Mouse (Mus musculus): ENCODE measurements at regions not wholly inside any gene's neighbourhood (a gene's known extent, or its start where the extent isn't known, plus 50 kb on each side); places are given as distances from the start of the nearest gene placed in this dataset. TPM values are rescaled to one million over a fixed set of nuclear protein-coding genes. Genes with fewer than 3 reads are reported as not detected.

- Histone ChIP-seq H3K9ac (ENCODE audit: low read depth, low read length) (no peak overlapping the region), H3K4me2 (no peak overlapping the region), H3K4me3 (ENCODE audit: low read depth, low read length) (no peak overlapping the region), H3K27ac (ENCODE audit: low read depth, low read length) (no peak overlapping the region), H3K4me1 (replicated peaks; ENCODE audit: control insufficient read depth, insufficient read depth, low read length) (no peaks in the 10 kb centered on the region), H3K27me3 (replicated peaks; ENCODE audit: control insufficient read depth, insufficient read depth, low read length) (peaks cover 41% of the 10 kb centered on the region), H3K36me3 (ENCODE audit: control insufficient read depth, insufficient read depth, low read length) (no peaks in the 10 kb centered on the region), H3K9me3 (ENCODE audit: control insufficient read depth, low read length) (no peaks in the 10 kb centered on the region)
- 58% methylated on average over 10 of the region's 10 CpGs for WGBS
- DNase-seq (ENCODE audit: low spot score): no peak
- ATAC-seq (replicated peaks; ENCODE audit: low FRiP score): no peak
Measured at GRCm38 (mm10) chr14:64594811-64595522, 490.9 kb downstream of the Prss52 start.

GRCm38 (mm10) chr14:64595523-64595889 lies 491.4 kb downstream of the Prss52 start:
- no peaks in the 10 kb centered on the region for H3K4me1 ChIP-seq (replicated peaks; ENCODE audit: control insufficient read depth, insufficient read depth, low read length)
- ATAC-seq (replicated peaks; ENCODE audit: low FRiP score): no peak
- H3K9ac ChIP-seq (ENCODE audit: low read depth, low read length): no peak overlapping the region
- peaks cover 35% of the 10 kb centered on the region for H3K27me3 ChIP-seq (replicated peaks; ENCODE audit: control insufficient read depth, insufficient read depth, low read length)
- no peak overlapping the region for H3K4me2 ChIP-seq
- DNase-seq (ENCODE audit: low spot score): no peak
- no peaks in the 10 kb centered on the region for H3K36me3 ChIP-seq (ENCODE audit: control insufficient read depth, insufficient read depth, low read length)
- H3K9me3 ChIP-seq (ENCODE audit: control insufficient read depth, low read length): no peaks in the 10 kb centered on the region
- WGBS: 32% methylated on average over 1 of the region's 1 CpGs
- no peak overlapping the region for H3K4me3 ChIP-seq (ENCODE audit: low read depth, low read length)
- no peak overlapping the region for H3K27ac ChIP-seq (ENCODE audit: low read depth, low read length)

DNA sequence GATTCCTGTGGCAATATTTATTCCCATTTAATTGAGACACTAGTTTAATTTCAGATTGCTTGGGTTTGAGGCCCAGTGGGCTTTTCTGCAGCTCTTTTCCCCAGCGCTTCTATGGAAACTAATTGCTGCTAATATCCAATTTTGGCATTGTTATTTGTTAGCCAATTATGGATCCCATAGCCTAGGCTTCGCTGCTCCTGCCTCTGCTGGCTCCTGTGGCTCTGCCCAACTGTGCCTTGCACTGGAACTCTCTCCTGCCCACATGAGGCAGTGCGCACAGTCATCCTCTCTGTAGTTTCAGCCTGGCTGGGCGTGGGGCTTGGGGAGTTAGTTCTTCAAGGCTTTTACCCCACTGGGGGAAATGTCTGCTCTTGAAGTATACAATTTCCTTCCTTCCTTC lies 491.8 kb downstream of the Prss52 start:
- Histone ChIP-seq H3K27ac (ENCODE audit: low read depth, low read length) (no peak overlapping the region), H3K36me3 (ENCODE audit: control insufficient read depth, insufficient read depth, low read length) (no peaks in the 10 kb centered on the region), H3K4me2 (no peak overlapping the region), H3K9ac (ENCODE audit: low read depth, low read length) (no peak overlapping the region), H3K4me1 (replicated peaks; ENCODE audit: control insufficient read depth, insufficient read depth, low read length) (no peaks in the 10 kb centered on the region), H3K4me3 (ENCODE audit: low read depth, low read length) (no peak overlapping the region), H3K9me3 (ENCODE audit: control insufficient read depth, low read length) (no peaks in the 10 kb centered on the region), H3K27me3 (replicated peaks; ENCODE audit: control insufficient read depth, insufficient read depth, low read length) (peaks cover 31% of the 10 kb centered on the region)
- WGBS: 80% methylated on average over 4 of the region's 4 CpGs
- ATAC-seq (replicated peaks; ENCODE audit: low FRiP score) (no peak), DNase-seq (ENCODE audit: low spot score) (no peak)

GRCm38 (mm10) chr14:64597218-64597617 lies 493.1 kb downstream of the Prss52 start:
- Histone ChIP-seq H3K4me2 (no peak overlapping the region), H3K9ac (ENCODE audit: low read depth, low read length) (no peak overlapping the region), H3K27me3 (replicated peaks; ENCODE audit: control insufficient read depth, insufficient read depth, low read length) (peaks cover 18% of the 10 kb centered on the region), H3K36me3 (ENCODE audit: control insufficient read depth, insufficient read depth, low read length) (no peaks in the 10 kb centered on the region), H3K4me3 (ENCODE audit: low read depth, low read length) (no peak overlapping the region), H3K4me1 (replicated peaks; ENCODE audit: control insufficient read depth, insufficient read depth, low read length) (no peaks in the 10 kb centered on the region), H3K27ac (ENCODE audit: low read depth, low read length) (no peak overlapping the region), H3K9me3 (ENCODE audit: control insufficient read depth, low read length) (no peaks in the 10 kb centered on the region)
- 57% methylated on average over 8 of the region's 8 CpGs for WGBS
- ATAC-seq (replicated peaks; ENCODE audit: low FRiP score) (no peak), DNase-seq (ENCODE audit: low spot score) (no peak)

MicroRNAs encoded in the stretch of these regions (microRNA counts, 519-probe panel; counts per million panel counts)
- not detected for microRNA mmu-miR-124

Small RNA genes in the stretch of these regions (microRNA-seq; reads per million reads assigned to microRNA genes)
- gene Mir124a-1 (ENCODE audit: borderline number of aligned reads) (not detected), gene Mir3078 (ENCODE audit: borderline number of aligned reads) (not detected)
